Mouse (Mus musculus): ENCODE results near the gene Gtf2e1. TPM values are rescaled to one million over a fixed set of nuclear protein-coding genes. Genes with fewer than 3 reads are reported as not detected.
A peak's percentile ranks its signal among the peaks of the same experiment; 100 is the strongest.

The Gtf2e1 gene
- total RNA-seq, 1 experiment, result 54.1 TPM

DNA sequence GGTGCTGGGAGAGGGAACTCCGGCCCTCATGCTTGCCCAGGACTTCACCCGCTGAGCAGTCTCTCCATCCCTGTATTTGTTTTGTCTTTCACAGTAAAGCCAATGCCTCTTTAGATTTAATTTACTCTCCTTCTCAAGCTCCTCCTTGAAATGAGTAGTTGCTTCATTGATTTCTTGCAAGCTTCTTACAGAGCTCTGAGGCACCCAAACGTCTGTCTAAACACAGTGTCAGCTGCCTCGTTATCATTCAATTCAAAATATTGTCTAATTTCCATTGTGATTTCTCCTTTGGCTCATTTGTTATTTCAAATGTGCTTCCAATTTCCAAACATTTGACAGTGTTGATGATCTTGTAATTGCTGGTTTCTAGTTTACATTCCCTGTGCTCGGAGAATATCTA, 6.7 kb upstream of the Gtf2e1 start:
- Histone ChIP-seq H3K4me3 (ENCODE audit: insufficient read depth in 1 of 2, low read depth in 1 of 2, low read length in 2 of 2, poor library complexity in 1 of 2, severe bottlenecking in 1 of 2) (no peak overlapping the region), H3K4me1 (ENCODE audit: control insufficient read depth in 2 of 2, insufficient read depth in 2 of 2, low read length in 2 of 2, poor library complexity in 1 of 2) (0 out of 4 replicates have a peak, but pooled peaks cover 0 to 2% of the 10 kb centered on the region in 2 experiments), H3K27ac (ENCODE audit: insufficient read depth, low read depth, low read length, poor library complexity, severe bottlenecking) (no peak overlapping the region), H3K36me3 (ENCODE audit: control insufficient read depth, insufficient read depth, low read length, poor library complexity, severe bottlenecking) (peaks cover 2% of the 10 kb centered on the region; the same call in 1 of the 2 replicates), H3K9me3 (ENCODE audit: control insufficient read depth, insufficient read depth, low read depth, low read length) (no peaks in the 10 kb centered on the region), H3K9ac (ENCODE audit: insufficient read depth, low read depth, low read length, poor library complexity, severe bottlenecking) (no peak overlapping the region)
- in situ Hi-C loops (cut with MboI; ENCODE audit: low sequenced_read_pairs in 2 of 2, unreplicated experiment in 2 of 2), result no loop called here
- no peak for TF ChIP-seq HCFC1 (IDR thresholded peaks at IDR 0.05; ENCODE audit: borderline replicate concordance, insufficient read depth, low read length)
- DNase-seq (ENCODE audit: low read depth, low spot score), result no peak

DNA sequence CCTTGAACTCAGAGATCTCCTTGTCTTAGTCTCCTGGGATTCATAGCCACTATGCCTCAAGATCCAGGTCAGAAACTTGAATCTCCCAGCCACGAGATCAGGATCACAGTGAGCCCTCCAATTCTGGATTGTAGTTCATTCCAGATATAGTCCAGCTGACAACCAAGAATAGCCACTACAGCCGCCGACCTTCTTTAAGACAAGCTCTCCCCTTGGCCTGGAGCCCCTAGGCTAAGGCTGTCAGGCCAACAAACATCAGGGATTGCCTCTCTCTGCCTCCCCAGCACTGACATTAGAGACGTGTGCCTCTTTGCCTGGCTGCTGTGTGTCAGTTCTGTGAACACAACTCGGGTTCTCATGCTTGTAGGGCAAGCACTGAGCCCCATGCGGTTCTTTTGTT, 1.2 kb upstream of the Gtf2e1 start:
- DNase-seq (ENCODE audit: low read depth, low spot score), result no peak
- Histone ChIP-seq H3K36me3 (ENCODE audit: control insufficient read depth, insufficient read depth, low read length, poor library complexity, severe bottlenecking) (peaks cover 6% of the 10 kb centered on the region), H3K9ac (ENCODE audit: insufficient read depth, low read depth, low read length, poor library complexity, severe bottlenecking) (no peak overlapping the region), H3K4me1 (ENCODE audit: control insufficient read depth in 2 of 2, insufficient read depth in 2 of 2, low read length in 2 of 2, poor library complexity in 1 of 2) (peaks cover 0 to 6% of the 10 kb centered on the region in 2 experiments; a peak in 3 of 4 replicates), H3K27ac (ENCODE audit: insufficient read depth, low read depth, low read length, poor library complexity, severe bottlenecking) (no peak overlapping the region), H3K4me3 (ENCODE audit: insufficient read depth in 1 of 2, low read depth in 1 of 2, low read length in 2 of 2, poor library complexity in 1 of 2, severe bottlenecking in 1 of 2) (peak overlapping the region in 1 of 2 experiments; percentile 95; a peak in 1 of 4 replicates), H3K9me3 (ENCODE audit: control insufficient read depth, insufficient read depth, low read depth, low read length) (no peaks in the 10 kb centered on the region)
- TF ChIP-seq CHD2 (IDR thresholded peaks at IDR 0.05; ENCODE audit: low read depth, low read length) (no peak), MAFK (IDR thresholded peaks at IDR 0.05; ENCODE audit: insufficient read depth, low read depth, low read length) (no peak), ZNF384 (IDR thresholded peaks at IDR 0.05; ENCODE audit: low read depth, low read length) (no peak), HCFC1 (IDR thresholded peaks at IDR 0.05; ENCODE audit: borderline replicate concordance, insufficient read depth, low read length) (no peak), ZC3H11A (IDR thresholded peaks at IDR 0.05; ENCODE audit: borderline replicate concordance, low read depth, low read length) (no peak)
- in situ Hi-C loops (cut with MboI; ENCODE audit: low sequenced_read_pairs in 2 of 2, unreplicated experiment in 2 of 2), result no loop called here

DNA sequence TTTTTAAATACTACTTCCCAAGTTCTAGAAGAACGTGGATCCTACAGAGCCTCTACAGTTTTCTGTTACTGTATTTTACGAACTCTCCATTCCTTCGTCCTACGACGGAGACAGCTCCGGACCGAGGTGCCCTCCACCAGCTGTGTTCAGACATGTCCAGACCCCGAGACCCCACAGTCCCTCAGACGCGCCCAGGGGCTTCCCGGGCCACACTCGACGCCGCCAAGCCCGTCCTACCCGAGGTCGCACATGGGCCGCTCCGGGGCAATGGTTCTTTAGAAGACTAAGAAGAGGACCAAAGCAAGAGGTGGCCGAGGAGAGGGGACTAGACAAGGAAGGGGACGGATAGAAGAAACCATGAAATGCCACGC, 364 bp downstream of the Gtf2e1 start:
- in situ Hi-C loops (cut with MboI; ENCODE audit: low sequenced_read_pairs in 2 of 2, unreplicated experiment in 2 of 2), result no loop called here
- no peaks in the 10 kb centered on the region for H3K9me3 ChIP-seq (ENCODE audit: control insufficient read depth, insufficient read depth, low read depth, low read length)
- peak overlapping the region; percentile 91 to 95 for H3K4me3 ChIP-seq (ENCODE audit: insufficient read depth in 1 of 2, low read depth in 1 of 2, low read length in 2 of 2, poor library complexity in 1 of 2, severe bottlenecking in 1 of 2)
- TF ChIP-seq ZC3H11A (IDR thresholded peaks at IDR 0.05; ENCODE audit: borderline replicate concordance, low read depth, low read length) (no peak), HCFC1 (IDR thresholded peaks at IDR 0.05; ENCODE audit: borderline replicate concordance, insufficient read depth, low read length) (no peak), ZNF384 (IDR thresholded peaks at IDR 0.05; ENCODE audit: low read depth, low read length) (no peak), CHD2 (IDR thresholded peaks at IDR 0.05; ENCODE audit: low read depth, low read length) (no peak), MAFK (IDR thresholded peaks at IDR 0.05; ENCODE audit: insufficient read depth, low read depth, low read length) (no peak)
- H3K27ac ChIP-seq (ENCODE audit: insufficient read depth, low read depth, low read length, poor library complexity, severe bottlenecking), result peak overlapping the region; percentile 62
- H3K9ac ChIP-seq (ENCODE audit: insufficient read depth, low read depth, low read length, poor library complexity, severe bottlenecking), result peak overlapping the region; percentile 94
- peaks cover 8% of the 10 kb centered on the region for H3K36me3 ChIP-seq (ENCODE audit: control insufficient read depth, insufficient read depth, low read length, poor library complexity, severe bottlenecking)
- no peak for DNase-seq (ENCODE audit: low read depth, low spot score)
- peaks cover 0 to 6% of the 10 kb centered on the region in 2 experiments; a peak in 3 of 4 replicates for H3K4me1 ChIP-seq (ENCODE audit: control insufficient read depth in 2 of 2, insufficient read depth in 2 of 2, low read length in 2 of 2, poor library complexity in 1 of 2)

DNA sequence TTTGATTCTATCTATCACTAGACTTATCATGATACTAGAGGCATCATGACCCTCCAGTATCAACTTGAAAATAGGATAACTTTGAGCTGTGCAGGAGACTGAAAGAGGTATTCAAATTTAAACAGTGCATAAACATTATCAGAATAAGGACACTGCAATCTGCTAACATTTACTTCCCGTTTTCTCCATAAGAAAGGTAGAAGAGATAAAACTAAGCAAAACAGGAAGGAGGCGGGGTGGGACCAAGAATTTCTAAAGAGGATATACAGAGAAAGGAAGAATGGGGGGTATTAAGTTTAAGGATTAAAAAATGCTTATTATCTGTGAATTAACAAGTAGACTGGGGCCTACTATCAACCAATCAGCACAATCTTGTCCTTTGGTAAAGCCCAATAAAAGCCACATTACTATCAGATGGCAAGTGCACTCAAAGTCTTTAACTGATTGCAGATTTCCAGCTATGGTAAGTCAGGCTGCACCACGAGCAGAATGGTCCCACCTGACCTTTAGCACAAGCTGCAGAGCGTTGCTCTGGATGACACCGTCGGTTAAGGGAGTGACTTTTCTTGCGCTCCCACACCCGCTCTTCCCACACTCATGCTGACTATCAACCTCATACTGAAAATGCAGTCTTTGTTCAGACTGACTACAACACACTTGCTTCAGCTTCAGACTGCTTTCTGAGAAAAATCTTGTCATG, 6.1 kb downstream of the Gtf2e1 start:
- no peak overlapping the region for H3K27ac ChIP-seq (ENCODE audit: insufficient read depth, low read depth, low read length, poor library complexity, severe bottlenecking)
- TF ChIP-seq ZC3H11A (IDR thresholded peaks at IDR 0.05; ENCODE audit: borderline replicate concordance, low read depth, low read length) (no peak), HCFC1 (IDR thresholded peaks at IDR 0.05; ENCODE audit: borderline replicate concordance, insufficient read depth, low read length) (no peak), MAFK (IDR thresholded peaks at IDR 0.05; ENCODE audit: insufficient read depth, low read depth, low read length) (no peak), CHD2 (IDR thresholded peaks at IDR 0.05; ENCODE audit: low read depth, low read length) (no peak), ZNF384 (IDR thresholded peaks at IDR 0.05; ENCODE audit: low read depth, low read length) (no peak)
- DNase-seq (ENCODE audit: low read depth, low spot score), result no peak
- H3K36me3 ChIP-seq (ENCODE audit: control insufficient read depth, insufficient read depth, low read length, poor library complexity, severe bottlenecking), result peaks cover 16% of the 10 kb centered on the region
- in situ Hi-C loops (cut with MboI; ENCODE audit: low sequenced_read_pairs in 2 of 2, unreplicated experiment in 2 of 2), result no loop called here
- H3K4me1 ChIP-seq (ENCODE audit: control insufficient read depth in 2 of 2, insufficient read depth in 2 of 2, low read length in 2 of 2, poor library complexity in 1 of 2), result peaks cover 0 to 2% of the 10 kb centered on the region in 2 experiments; a peak in 3 of 4 replicates
- no peaks in the 10 kb centered on the region for H3K9me3 ChIP-seq (ENCODE audit: control insufficient read depth, insufficient read depth, low read depth, low read length)
- H3K4me3 ChIP-seq (ENCODE audit: insufficient read depth in 1 of 2, low read depth in 1 of 2, low read length in 2 of 2, poor library complexity in 1 of 2, severe bottlenecking in 1 of 2), result no peak overlapping the region
- H3K9ac ChIP-seq (ENCODE audit: insufficient read depth, low read depth, low read length, poor library complexity, severe bottlenecking), result no peak overlapping the region

All from ES-E14 (cell line).